Mouse (Mus musculus): ENCODE results near the gene Gm17693. TPM values are rescaled to one million over a fixed set of nuclear protein-coding genes. Genes with fewer than 3 reads are reported as not detected.
"Not testable (repeated sequence)": the region's sequence is repeated elsewhere in the genome, so short reads cannot be mapped to it uniquely, and the experiment has no call there.

The Gm17693 gene
- total RNA-seq (2021): not detected

- DNase-seq (ENCODE audit: extremely low spot score in 1 of 2, low spot score in 1 of 2): not testable (repeated sequence)
Observed at GRCm38 (mm10) chrX:125705144-125705543, at the start of gene Gm17693. Gm17693 (plus strand) TSS chrX:125705444.
